Mouse (Mus musculus) embryo, embryonic 9.5 days (tissue): ENCODE measurements at regions not wholly inside any gene's neighbourhood (a gene's known extent, or its start where the extent isn't known, plus 50 kb on each side); places are given as distances from the start of the nearest gene placed in this dataset.

Experiments used
- DNase-seq: peaks from one replicate; pipeline ENCODE4 v3.0.0-alpha.2; 2017; ENCODE audit errors: extremely low spot score

DNA sequence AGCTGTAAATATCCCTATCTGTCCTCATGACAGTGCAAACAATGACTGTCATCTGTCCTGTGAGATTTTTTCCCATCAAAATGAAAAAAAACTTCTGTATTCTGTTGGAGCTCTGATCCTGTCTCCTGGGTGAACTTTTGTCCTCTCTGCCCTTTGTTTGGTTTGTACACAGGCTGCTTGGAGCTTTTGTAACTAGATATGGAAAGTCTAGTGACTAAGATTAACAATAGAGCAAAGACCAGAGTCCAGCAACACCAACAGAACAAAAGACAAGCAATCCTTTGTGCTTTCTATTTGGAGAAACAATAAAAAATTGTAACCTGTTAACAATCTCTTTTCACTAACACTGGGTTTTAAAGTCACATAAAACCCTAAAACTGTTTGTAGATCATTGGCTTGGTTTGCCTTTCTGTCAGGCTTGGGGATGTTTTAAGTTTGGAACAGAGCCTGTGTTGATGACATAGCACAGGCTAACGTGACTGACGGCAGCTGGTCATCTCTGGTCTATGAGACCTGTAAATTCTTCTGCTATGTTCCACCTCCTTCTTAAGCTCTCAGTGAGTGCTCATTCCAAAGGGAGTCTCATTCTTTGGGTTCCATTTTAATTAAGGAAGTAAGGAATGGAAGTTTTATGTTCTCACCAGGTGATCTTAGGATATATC, 219.8 kb downstream of the Gm9733 start:
- DNase-seq = no peak

DNA sequence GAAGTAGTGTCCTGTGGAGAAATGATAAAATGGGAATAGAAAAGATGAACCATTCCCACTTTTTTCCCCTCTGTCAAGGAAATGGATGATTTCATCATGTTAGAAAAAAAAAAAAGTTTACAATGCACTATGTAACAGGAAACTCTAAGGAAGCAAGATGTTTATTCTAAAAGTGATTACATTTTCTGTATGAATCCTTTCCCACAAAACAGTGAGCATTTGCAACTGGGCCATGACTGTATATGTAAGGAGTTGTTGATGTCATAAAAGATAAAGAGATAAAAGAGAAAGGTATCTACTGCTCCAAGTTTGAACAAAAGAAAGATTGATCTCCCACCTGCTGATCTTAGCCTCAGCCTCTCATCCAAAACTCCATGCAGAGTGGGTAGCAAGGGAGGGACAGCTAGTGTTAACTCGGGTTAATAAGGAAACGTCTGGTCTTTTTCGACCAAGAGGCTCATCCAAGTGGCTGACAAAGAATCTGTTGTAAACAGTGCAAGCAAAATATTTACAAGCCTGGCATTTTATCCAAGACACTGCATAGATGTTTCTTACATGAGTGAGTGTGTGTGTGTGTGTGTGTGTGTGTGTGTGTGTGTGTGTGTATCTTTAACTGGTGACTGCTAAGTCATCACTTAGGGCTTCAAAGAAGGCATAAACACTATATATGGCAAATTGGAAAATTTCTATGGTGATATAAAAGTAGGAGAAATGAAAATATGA, 213.3 kb downstream of the Gm9733 start:
- no peak for DNase-seq

DNA sequence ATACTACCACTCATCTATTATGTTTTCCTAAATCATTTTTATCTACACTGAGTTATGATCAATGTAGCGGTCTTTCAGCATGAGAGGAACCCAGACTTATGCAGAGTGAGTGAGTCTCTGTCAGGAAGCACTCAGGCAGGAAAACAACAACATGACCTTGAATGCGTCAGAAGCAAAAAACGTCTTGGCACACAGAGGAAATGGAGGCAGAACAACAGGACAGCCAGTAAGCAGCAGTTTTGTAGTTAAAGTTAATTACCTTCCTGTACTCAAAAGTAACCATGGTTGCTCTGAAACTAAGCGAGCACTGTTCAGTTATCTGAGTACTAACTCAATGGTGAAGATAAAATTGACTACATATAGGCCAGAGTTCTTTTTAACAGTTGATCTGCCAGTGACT, 205.4 kb downstream of the Gm9733 start:
- no peak for DNase-seq

DNA sequence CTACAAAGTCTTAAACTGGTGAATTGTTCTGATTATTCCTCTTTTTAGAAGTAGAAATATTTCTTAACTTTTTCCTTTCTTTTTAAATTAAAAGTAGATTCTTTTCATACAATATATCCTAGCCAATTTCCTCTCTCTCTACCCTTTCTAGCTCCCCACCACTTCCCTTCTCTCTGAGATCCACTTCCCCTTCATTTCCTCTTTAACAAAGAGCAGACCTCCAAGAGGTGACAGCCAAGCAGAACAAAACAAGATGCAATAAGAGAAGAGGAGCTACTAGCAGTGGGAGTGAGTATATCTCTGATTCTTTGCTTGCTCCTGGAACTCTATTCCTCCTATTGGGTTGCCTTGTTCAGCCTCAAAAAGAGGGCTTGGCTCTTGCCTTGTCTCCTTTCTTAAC, 203.7 kb downstream of the Gm9733 start:
- no peak for DNase-seq

DNA sequence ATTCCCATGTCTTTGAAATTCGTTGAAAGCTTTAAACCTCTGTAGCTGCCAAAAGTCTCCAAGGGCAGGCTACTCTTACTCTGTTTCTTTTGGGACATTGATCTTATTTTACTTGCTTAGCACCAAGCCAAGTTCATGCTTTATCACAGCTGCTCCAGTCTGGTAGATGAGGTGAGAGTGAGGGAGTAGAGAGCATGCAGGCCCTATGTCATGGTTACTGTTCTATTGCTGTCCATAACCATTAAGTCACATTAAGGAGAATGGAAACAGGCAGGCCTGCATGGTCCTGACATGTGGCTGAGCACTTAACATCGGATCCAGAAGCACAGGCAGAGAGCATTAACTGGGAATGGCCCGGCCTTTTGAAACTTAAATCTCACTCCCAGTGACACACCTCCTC, 203.1 kb downstream of the Gm9733 start:
- no peak for DNase-seq

DNA sequence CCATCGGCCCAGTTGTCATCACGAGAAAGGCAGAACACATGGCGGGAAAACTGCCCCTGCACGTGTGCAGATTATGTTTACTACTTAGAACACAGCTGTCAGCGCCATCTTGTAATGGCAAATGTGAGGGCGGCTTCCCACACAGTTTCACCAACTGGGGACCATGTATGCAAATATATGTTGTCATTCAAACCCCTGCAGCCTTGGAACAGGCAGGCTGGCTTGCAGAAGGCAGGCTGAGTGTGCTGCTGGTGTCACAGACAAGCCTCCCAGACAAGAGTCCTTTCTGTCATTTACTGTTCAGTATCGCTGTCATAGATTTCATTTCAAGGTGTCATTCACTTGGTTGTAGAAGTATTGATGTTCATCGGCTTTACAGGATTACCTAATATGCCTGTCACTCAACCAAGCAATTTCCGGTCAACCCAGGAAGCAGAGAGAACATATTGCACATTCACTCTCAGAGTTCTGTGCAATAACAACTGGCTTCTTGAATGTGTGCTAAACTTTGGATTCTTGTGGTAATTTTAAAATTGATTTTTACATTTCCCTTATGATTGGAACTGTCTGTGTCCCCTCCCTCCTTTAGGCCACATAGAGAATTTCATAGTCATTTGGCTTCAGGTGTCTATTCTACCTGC, 202.3 kb downstream of the Gm9733 start:
- no peak for DNase-seq

DNA sequence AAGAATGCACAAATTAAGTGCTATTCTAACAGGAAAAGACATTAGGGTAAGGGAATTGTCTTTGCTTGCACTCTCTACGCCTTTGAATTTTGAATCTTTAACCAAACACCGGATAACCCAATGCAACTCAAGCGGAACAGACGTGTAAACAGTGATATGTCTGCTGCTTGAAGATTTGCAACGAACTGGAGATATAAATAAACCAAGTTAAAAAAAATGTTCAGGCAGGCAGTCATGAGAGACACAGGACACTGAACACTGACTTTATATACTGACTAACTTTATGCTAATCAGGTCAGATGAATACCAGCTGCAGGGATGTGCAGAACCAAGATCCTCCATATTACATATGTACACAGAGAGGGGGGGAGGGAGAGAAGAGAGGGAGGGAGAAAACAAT, 200.0 kb downstream of the Gm9733 start:
- DNase-seq = no peak

DNA sequence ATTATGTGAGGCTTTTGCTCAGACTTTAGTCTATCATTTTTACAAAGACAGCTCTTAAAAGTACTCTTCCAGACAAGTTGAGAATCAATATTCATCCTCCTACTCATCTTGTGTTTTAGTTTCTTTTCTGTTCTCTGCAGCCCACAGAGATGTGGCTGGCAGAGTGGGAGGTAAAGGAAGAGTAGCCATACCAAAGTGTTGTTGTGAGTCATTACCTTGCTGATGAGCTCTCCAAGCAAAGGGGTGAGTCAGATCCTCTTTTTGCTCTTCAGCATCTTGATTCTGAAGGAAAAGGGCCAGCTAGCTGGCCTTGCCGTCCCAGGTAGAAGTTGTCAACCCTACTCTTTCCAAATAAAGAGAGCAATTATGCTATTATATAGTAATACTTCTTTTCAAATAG, 192.6 kb downstream of the Gm9733 start:
- DNase-seq = no peak

DNA sequence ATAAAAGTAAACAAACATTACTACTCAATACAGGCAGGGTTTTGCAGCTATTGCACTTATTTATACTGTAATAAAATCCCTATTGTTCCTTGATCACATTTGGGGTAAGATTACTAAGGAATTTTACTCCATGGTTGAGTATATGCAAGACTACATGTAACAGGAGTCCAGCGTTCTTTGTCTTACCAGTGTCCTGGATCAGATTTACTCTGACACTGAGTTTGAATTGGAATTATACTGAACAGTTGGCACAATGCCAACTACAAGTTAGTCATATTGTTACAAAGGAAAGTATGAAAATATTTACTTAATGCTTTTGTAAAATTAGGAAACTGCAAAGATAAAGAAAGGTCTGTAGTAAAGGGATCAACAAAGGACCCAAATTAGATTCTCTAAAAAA, 178.4 kb downstream of the Gm9733 start:
- no peak for DNase-seq

DNA sequence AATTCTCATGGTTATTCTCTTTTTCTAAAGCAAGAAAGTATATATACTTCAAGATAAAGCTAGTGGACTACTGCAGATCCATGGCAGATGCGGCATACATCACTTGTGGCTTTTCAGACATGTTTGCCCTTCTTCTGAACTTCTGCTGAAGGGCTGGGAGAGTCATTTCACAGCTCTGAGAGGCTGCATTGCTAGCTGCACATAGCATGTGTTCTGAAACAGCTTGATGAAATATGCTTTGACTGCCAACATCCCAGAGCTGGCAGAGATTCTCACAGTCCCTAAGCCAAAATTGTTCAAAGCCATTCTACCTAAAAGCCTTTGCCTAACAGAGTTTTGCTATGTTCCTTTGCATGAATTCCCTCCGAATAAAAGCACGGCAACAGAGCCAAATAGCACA, 177.9 kb downstream of the Gm9733 start:
- no peak for DNase-seq

DNA sequence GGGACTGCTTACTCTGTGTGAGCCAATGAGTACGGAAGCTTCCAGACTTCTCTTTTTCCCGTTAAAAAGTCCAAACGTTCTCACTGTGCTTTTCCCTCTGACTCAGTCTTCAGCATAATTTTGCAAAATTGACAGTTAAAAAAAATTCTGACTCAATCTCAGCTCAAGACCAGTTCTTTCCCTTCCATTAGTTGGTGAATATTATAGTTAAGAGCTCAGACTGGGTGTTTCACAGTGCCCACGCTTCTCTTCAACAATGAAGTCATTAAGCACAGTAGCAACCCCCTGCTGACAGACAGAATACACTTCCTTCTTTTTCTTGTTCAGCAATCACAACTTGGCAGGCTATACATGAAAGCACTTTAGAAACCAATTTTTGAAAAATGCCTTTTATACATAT, 175.4 kb downstream of the Gm9733 start:
- DNase-seq = no peak

DNA sequence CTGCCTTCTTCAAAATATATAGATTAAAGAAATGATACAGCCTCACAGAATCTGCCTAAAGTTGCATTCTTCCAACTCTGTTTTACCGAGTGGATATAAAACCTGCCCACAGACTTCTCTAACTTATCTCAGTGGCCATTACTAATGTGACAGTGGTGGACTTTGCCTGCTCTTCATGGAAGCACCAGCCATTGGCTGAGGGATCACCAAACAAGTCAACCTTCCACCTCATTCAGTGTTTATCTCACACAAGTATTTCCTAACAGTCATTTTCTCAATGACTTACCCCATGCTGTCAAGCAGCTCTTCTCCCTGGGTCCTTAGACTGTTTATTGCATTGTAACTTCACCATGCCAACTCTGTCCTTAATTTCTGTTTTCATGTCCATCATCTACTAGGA, 174.3 kb downstream of the Gm9733 start:
- no peak for DNase-seq

DNA sequence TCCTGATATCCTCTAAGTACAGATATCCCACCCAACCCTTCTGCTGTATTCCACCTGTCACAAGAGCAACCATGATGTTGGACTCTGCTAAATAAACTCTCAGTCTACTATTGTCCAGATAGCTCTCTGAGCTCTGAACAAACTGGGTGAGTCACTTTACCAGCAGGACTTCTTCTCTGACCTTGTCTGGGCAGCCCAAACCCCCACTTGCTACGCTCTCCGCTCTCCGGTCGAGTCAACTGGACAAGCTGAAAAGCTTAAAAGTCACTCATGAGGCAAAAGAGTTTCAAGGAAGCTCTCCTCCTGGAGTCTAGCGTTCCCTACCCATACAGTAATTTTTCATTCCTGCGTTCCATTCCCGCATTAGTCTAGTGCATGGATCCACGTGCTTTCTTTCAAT, 173.2 kb downstream of the Gm9733 start:
- no peak for DNase-seq

DNA sequence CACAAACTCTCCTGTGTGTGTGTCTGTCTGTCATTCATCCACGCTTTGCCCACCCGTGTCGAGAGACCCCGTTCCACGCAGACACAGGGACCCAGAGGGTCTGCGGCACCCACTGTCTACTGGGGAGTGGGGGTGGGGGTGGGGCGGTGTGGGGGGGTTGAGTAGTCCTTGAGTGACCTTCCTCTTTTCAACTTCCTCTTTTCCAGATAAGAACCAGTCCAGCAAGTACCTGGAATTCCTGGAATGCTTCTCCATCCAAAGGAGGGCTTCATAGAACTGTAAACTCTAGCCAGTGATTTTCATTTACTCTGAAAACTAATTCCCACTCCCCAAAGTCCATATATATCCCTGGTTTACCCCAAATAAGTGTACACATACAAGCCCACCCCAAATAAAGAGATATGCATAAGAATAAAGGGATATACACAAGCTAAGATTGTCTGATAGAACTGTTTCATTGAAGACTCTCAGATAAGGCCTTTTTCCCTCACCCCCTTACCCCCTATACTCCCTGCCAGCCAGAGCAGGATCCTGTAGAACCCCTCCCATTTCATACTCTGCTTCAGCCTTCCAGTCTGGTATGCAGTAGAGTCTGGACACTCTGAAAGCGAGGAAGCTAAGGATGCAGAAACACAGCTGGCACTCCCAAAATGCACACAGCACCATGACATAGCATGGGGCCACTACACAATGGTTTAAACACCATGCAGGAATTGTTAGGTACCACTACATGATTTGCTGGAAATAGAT, 172.0 kb downstream of the Gm9733 start:
- no peak for DNase-seq

DNA sequence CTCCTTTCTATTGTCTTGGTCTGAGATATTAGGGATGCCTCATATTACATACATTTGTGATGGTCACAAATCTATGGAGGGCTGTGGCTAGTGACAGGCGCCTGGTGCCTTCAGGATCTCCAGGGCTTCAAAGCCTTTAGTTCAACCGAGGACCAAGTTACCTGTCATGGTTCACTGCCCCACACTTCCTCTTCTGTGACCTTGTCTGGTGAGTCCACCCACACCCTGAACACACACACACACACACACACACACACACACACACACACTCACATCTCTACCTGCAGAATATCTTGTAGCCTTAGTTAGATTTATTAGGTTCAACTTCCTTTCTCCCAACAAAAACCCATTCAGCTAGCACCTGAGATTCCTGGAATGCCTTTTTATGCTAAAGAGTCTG, 156.3 kb downstream of the Gm9733 start:
- DNase-seq = no peak

DNA sequence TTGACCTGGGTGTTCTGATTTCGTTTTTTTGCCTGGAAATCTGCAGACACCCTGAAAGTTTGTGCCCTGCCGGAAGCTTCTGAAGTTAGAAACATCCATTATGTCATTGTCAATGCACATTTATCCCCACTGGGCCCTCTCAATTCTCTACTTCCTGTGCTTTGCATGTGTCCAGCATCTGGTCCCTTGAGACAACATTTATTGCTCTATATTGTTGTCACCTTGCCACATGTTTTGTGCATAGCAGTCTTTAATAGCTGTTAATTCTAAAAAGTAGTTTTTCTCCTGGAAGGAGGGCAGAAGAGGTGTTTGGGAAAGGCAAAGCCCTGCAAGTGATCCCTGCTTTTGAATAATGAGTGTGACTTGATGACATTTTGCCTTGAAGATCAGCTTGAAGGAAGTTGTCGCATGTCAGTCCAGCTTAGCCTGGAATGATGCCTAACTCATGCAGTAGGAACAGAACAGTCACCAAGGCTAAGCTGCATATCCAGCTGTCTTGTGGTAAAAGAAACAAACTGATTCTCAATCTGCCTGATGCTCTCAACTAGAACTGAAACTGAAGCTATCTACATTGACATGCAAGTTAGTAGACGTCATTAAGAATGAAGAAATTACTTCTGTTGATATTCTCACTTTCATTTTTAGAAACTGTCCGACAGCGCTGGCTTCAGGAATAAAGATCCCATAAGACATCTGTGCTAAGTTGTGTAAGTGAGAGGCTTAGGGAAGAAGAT, 152.9 kb downstream of the Gm9733 start:
- DNase-seq = no peak

DNA sequence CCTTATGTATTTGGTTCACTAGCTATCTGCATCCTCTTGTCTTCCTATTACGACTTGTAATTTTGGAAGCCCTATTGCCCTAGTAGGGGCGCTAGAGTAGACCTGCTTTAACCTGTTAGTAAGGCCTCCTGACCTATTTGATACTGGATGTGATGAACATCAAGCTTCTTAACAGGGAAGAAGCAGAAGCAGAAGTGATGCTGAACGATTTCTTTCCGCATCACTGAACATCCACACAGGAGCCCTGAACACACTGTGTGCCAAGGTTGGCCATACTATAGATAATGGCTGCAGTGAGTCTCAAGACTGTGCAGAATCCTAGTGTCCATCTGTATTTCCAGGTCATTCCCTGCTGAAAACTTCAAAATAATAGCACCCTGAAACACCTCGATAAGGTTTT, 151.0 kb downstream of the Gm9733 start:
- no peak for DNase-seq

DNA sequence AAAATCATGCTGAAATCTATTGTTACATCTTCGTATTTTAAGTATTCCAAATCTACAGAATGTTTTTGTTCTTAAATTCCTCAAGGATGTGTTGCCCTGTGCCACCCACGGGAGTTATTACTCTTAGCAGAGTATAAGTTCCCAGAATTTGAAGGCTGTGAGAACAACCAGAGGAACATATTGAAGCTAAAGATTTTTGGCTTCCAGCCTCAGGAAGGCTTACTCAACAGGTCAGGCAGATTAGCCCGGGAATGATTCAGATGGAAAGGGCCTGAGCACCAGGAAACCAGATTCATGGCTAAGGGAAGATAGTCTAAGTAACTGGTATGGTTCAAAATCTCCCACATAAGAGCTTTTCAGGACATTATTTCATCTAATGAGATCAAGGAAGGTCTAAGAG, 145.4 kb downstream of the Gm9733 start:
- DNase-seq = no peak

DNA sequence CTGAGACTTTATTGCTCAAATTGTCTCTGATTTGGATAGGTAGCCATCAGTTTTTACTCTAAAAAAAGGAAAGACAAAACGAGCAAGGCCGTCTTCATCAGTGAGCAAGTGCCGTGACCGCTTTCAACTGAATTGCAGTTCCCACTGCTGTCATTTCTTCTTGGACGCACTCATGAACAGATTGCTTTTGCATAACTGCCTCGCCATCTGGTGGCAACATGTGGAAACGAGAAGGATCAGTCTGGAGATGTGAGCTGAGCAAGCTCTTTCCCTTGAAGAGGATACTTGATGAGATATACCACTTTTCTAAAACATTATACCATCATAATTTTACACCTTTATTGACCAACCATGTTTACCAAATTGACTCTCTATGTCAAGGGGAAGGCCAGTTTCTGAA, 137.7 kb downstream of the Gm9733 start:
- DNase-seq = peak; percentile 76

DNA sequence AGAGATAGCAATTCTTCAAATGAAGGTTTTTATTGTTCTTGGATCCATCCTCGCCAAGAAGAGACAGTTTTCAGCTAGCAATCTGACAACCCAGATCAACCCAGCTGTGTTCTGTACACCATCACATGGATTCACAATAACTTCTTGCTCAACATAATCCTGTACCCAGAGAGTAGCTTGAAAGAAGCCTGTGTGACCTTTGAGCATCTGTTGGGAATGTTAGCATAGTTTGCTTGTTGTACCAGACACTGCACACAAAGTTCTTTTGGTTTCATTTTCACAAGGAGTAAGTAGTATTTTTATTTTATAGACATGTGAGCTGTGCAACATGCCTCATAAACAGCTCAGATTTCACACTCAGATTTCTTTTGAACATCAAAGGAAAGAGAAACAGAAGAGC, 136.0 kb downstream of the Gm9733 start:
- no peak for DNase-seq

DNA sequence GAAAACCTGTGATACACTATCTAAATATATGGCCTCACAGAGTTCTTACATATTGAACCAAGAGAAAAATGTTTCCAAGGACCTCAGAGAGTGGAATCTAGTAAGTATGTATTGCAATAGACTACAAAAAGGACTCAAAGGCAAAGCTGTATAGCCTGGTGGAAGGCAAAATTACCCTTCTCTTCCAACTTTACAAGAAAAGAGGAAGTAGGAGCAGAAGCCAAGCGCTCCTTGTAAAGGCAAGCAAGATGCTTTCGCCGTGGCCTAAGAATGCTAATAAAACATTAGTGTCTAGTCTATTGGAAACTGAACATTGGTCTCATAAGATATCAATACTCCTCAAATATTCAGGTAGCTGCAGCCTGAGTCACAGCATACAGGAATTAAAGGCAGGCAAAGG, 134.0 kb downstream of the Gm9733 start:
- no peak for DNase-seq

DNA sequence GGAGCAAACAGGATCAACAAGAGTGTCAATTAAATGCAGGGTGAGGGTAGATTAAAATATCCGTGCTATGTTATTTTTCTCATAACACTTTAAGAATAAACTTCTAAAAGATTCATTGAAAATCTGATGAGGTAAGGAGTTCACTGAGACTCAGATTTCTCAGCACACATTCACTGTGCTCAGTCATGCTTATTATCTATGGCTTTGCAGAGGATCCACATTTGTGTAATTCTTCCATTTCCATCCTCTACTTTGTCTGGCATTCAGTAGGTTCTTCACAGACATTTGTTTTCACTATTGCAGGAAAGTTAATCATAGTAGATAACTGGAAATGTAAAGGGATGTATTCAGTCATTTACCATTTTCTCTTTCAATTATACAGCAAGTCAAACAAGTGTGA, 131.8 kb downstream of the Gm9733 start:
- no peak for DNase-seq
